Mouse (Mus musculus) MEL-GATA-1-ER (cell line): Measurements from ENCODE around the gene Dok5.

Experiments used
- DNase-seq: peaks from one replicate; pipeline ENCODE4 v3.0.0-alpha.2; 2012; ENCODE audit warnings: low read depth; ENCODE audit errors: extremely low read depth

Gene Dok5

GRCm38 (mm10) chr2:170731632-170732561 lies at the start of gene Dok5:
Gene Dok5, plus strand, starts transcription at chr2:170731807.
- no peak for DNase-seq

GRCm38 (mm10) chr2:170683385-170683784 lies 48.2 kb upstream of the Dok5 start:
- DNase-seq: no peak

DNA sequence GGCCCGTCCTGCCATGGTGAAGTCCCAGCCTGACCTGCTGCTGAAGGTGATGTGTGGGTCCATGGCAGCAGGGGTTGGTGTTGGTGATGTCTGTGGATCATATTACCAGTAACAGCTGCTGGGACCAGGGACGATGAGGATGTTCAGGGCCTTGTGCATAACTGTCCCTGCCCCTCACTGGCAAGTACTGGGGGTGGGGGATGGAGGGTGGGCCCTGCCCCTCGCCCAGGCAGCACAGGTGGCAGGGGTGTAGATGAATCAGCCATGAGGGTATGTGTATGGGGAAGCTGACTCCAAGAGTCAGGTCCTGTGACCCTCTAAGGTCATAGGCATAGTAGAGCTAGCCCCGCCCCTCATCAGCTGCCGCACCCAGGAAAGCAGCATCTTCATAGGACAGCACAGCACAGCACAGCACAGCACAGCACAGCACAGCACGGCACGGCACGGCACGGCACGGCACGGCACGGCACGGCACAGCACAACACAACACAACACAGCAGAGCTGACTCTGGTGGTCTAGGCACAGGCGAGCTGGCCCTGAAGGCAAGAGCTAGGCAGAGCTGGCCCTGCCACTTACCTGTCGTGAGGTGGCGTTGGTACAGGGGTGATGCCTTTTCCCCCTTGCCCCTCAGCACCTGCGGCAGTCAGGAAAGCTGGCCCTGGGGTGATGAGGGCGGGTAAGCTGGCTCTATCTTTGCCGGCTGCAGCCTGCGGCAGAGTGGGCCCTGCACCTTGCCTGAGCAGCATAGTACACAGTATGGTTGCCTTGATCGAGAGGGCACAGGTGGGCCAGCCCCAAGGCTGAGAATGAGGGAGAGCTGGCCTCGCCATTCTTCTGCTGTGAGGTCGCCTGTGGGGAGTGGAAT lies 36.3 kb upstream of the Dok5 start:
- no peak for DNase-seq

- DNase-seq: no peak
Measured at GRCm38 (mm10) chr2:170695937-170696510, 35.6 kb upstream of the Dok5 start.

DNA sequence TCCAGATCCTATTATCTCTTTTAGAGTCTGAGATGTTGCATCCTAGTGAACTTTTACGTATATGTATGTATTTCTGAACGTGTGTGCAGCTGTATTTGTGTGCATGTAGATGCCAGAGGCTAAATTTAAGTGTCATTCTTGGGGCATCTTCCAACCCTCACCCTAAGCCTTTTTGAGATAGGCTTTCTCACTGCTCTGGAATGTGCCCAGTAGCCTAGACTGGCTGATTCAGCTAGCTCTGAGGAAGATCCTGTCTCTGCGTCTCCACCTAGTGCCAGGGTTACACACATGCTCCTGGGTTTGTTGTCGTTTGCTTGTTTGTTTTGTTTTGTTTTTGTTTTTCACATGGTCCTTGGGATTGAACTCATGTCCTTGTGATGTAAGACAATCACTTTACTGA lies 31.1 kb upstream of the Dok5 start:
- DNase-seq: no peak

DNA sequence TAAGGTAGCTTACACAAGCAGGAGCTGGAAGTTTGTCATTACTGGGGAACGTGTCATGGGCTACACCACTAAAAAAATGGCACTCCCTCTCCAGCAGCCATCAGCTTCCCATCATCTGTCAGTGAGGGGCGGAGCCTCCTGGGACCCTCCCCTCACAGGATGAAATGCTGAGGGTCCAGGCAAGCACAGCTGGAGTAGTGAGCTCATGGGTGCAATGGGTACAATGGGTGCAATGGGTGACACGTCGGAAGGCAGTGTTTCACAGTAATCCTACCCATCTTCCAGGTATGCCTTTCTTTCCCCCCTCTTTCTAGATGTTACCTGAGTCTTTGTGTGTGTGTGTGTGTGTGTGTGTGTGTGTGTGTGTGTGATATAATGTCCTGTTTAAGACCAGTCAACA lies 25.1 kb upstream of the Dok5 start:
- no peak for DNase-seq

DNA sequence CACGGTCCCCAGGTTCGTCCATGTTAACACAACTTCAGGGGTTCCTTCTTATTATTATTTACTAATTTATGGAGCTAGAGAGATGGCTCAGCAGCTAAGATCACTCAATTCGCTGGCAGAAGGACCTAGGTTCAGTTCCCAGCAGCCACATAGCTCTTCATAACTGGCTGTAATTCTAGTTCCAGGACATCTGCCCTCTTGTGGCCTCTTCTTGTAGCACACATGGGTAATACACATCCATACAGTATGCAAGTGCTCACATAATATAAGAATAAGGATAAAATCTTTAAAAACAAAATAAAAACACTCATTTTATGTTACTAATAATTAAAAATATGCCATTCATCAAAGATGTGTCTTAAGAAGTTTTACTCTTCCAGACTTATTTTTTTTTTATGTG lies 23.9 kb upstream of the Dok5 start:
- no peak for DNase-seq

DNA sequence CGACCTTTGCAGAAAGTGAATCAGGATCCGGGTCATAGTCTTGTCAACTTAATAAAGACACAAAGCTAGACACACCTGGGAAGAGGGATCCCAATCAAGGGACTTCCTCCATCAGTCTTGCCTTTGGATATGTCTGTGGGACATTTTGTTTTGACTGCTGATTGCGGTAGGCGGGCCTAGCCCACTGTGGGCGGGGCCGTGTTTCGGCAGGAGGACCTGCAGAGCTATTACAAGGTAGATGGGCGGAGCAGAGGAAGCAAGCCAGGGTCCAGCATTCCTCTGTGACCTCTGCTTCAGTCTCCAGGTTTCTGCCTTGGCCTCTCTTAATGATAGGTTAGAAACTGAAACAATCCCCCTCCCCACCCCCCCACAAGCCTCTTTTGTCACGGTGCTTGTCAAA lies 22.7 kb upstream of the Dok5 start:
- no peak for DNase-seq

- no peak for DNase-seq
Measured at GRCm38 (mm10) chr2:170712658-170713285, 18.8 kb upstream of the Dok5 start.

- no peak for DNase-seq
Measured at GRCm38 (mm10) chr2:170720386-170720785, 11.2 kb upstream of the Dok5 start.

GRCm38 (mm10) chr2:170724136-170724535 lies 7.5 kb upstream of the Dok5 start:
- DNase-seq: no peak

- no peak for DNase-seq
Measured at GRCm38 (mm10) chr2:170724716-170725115, 6.9 kb upstream of the Dok5 start.

DNA sequence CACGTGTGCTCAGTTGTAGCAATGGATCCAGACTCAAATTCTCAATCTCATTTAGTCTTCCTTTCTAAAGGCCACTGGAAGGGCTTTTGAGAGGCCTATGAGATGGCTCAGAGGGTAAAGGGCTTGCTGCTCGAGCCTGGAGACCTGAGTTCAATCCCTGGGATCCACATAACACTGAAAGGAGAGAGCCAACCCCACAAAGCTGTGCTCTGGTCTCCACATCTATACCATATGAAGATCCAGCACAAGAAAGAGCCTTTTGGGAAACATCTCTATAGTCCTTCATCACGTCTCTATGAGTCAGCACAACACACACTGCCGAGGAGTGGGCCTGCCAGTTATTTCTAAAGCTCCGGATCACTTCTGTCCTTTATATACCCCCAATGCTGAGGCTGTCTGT lies 5.8 kb upstream of the Dok5 start:
- no peak for DNase-seq

DNA sequence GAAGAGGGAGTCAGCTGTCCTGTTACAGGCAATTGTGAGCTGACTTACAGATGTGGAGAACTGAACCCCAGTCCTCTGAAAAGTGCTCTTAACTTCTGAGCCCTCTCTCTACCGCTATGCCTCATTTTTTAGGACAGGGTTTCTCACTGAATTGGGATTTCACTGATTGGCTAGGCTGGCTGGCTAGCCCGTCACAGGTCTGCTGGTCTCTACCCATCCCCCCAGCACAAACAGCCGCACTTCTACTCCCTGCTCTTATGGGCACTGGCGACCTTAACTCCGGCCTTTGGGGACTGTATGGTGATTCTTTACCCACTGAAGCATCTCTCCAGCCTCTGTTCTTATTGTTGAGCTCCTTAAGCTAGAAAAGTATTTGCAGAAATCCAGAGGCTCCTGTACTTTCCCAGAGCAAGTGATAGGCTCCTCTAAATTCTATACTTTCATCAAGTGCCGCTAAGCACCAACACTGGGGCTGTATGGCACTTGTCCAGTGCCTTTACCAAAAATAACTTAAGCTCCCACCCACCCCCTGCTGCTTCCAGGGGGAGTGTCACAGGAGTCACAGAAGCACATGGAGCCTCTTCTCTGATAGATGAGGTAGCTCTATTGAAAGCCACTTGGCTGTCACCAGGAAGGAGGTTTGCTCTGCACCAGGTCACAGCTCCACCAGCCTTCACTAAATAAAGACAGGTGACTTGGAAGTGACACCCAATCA lies 4.5 kb upstream of the Dok5 start:
- no peak for DNase-seq

GRCm38 (mm10) chr2:170728864-170729263 lies 2.7 kb upstream of the Dok5 start:
- DNase-seq: no peak

- DNase-seq: no peak
Measured at GRCm38 (mm10) chr2:170729661-170730060, 1.9 kb upstream of the Dok5 start.

- DNase-seq: no peak
Measured at GRCm38 (mm10) chr2:170730136-170730535, 1.5 kb upstream of the Dok5 start.

GRCm38 (mm10) chr2:170730781-170731180 lies 826 bp upstream of the Dok5 start:
- DNase-seq: no peak

DNA sequence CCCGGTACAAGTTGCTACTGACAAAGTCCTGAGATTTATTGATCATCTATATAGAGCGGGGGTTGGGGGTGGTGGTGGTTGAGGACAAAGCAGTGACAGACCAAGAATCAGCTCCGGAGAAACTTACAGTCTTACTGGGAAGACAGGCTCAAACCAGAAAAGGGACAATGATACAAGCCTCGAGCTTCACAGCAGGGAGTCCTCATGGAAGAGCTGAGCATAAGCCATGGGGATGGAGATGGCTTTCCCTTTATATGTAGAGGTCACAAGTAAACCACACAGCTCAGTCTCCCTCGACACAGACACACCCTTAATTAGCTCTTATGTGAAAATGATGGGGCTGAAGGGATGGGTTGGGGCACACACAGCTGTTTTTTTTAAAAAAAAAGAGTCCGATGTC lies 402 bp upstream of the Dok5 start:
- DNase-seq: no peak

DNA sequence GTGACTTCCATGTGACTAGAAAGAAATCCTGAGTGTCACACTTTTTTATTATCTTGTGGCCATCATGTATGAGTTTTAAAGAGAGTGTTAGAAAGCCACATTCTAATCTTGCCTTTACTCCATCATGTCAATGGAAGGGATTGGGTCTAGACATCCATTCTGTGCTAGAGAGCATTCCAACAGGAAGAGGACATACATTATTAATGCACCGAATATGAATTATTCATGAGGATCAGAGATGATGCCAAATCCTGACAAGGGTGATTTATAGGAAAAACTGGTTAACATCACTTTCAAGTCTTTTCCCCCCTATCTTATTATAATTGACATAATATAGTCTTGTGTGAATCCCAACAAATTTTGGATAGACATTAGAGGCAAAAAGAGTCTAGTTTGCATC lies 2.1 kb downstream of the Dok5 start:
- no peak for DNase-seq

DNA sequence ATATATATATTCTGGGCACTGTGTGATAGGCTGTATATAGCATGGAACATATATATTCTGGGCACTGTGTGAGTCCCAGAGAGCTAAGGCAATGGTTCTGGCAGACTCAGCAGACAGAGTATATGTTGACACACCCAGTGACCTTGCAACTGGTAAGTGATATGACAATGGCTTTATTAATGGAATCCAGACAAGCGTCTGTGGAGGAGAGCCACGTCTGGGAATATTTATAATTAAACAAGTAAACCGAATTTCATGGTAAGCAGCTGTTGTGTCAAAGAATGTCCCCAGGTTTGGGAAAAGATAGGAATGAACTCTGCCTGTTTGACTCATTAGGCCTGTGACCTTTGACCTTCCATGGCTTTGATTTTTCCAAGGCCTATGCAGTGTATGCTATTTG lies 2.8 kb downstream of the Dok5 start:
- no peak for DNase-seq
